Mouse (Mus musculus): ENCODE measurements around the gene Plxdc2.

Plxdc2 gene

DNA sequence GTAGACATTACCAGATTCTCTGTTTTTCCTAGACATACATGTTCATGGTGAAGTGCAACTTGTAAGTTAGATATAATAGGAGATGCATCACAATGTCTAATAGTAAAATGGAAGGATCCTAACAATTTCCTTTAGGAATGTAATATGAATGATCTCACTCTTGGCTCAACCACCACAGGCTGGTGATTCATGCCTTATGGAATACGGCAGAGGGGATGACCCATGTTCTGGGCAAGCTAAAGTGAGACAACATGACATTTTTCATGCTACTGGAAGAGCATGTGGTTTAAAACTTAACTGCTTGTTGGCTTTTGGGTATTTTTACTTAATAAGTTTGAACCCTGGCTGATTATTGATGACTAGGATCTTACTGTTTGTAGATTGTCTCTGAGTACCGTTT lies 50.4 kb downstream of the Plxdc2 start:
- in situ Hi-C loops (cut with MboI, MseI), result no loop called here

DNA sequence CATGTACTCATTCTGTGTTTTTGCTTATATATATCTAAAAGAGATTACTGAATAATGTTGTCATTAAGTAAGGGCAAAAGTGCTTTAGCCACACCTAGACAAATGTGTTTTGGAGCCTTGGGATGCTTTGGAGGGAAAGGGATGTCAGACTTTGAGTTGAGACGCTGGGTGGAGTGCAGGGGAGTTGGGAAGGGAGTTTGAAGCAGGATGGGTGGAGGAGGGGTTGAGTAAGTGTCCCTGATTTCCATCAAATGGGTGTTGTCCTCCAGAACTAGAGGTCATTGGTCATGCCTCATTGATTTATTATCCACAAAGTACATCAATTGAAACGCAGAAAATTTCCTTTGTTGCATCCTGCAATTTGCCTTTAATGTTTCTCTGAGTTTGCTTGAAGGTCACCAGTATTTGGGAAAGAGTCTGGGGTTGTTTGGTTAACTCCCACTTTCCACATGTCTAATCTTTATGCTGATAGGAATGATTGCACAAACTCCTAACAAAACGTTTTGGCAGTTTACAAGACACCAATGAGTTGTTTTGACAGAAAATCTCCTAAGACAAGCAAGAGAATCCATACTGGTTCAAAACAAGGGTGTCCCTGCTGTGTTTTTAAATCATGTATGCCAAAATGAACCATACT lies 58.4 kb downstream of the Plxdc2 start:
- in situ Hi-C loops (cut with MboI, MseI), result no loop called here

DNA sequence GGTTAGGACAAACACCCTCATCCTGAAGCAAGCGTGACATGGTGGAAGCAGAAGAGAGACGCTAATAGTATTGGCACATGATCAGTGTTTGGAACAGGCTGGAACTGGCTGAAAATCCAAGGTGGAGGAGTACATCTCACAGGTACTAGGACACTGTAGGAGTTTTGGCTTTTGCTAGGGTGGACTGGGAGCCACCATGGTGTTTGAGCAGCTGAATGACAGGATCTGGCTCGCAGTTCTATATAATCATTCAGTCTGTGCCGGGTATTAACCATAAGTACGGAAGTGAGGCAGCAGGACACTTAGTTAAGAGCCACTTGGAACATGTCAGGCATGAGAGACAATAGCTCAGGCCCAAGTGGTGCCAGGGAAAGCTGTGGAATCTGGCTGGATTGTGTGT lies 82.9 kb downstream of the Plxdc2 start:
- in situ Hi-C loops (cut with MboI, MseI), result no loop called here

DNA sequence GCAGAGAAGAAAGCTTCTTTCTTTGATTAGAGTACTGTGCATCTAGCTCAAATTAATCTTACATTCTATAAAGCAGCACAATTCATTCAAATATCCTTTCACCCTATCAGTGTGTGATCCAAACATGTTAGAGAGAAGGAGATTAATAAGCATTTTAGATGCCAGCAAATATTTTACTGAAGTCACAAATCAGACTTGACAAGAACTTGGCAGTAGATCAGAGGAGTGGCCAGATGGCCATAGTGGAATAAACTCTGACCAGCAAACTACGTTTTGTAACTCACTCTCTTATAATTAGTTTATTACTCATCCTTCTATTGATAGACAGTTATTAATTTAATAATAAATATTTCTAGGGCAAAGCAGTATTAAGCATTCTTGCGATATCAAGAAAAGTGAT lies 86.5 kb downstream of the Plxdc2 start:
- in situ Hi-C loops (cut with MboI, MseI), result no loop called here

DNA sequence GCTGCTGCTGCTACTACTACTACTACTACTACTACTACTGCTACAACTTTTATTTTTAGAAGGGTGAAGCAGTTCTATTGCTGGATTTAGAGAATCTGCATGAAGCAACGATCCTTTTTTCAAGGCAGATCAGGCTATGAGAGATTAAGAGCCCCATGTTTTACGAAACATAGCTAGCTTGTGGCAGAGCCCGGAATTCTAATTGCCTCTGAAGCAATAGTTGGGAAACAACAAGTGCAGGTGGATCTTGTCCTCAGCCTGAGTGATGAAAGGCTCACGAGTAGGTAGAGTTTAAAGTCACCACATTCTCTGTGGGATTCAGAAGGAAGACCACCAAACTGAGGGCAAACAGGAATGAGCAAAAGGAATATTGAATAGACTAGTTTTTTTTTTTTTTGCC lies 91.8 kb downstream of the Plxdc2 start:
- in situ Hi-C loops (cut with MboI, MseI), result no loop called here

DNA sequence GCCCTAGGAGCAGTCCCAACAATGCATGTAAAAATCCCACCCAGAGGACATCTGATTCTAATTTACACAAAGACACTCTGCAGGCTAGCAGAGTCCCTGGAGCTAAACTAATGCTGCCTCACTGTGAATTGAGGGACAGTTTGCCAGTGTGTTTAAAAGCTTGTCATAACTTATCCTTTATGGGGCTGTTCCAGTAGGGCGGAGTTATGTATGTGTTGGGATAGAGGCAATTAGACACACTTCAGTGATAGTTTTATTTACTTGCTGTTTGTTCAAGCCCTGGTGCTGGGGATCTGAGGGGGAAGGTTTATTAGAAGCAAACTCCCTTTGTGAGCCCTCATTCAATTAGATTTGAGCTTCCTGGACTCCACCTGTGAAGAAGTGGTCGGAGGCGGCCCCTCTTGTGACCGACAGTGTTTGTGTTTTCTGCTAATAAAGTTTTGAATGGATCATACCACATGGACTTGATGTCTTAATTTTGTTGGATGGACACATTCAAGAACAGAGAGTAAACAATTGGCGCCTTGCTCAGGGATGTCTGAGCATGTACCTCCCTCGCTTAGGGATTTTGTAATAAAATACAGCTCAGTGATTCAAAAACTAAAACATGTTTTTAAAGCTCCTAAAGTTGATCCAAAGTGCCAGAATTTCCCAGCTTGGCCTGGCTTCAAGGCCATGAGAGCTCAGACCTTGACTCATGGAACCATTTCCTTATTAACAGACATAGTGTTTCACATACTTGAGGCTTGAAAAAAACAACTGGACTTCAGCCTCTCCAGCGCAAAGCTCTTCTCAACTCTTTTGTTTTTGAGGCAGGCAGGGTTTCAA lies 94.9 kb downstream of the Plxdc2 start:
- in situ Hi-C loops (cut with MboI, MseI), result no loop called here

DNA sequence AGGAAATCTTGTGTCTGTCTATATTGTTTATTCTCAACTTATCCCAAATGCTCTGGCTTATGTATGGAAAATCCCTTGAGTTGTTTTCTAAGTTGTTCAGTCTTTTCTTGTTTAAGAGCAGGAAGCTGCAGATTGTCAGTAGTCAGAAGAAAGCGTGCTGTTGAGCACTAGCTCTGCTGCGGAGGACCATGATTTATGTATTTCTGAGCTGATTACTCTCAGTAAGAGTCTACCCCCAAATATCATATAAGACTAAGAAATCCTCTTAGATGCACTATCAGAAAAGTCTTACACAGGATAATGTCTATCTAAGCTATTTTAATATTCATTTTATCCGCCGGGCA lies 95.5 kb downstream of the Plxdc2 start:
- in situ Hi-C loops (cut with MboI, MseI), result no loop called here

DNA sequence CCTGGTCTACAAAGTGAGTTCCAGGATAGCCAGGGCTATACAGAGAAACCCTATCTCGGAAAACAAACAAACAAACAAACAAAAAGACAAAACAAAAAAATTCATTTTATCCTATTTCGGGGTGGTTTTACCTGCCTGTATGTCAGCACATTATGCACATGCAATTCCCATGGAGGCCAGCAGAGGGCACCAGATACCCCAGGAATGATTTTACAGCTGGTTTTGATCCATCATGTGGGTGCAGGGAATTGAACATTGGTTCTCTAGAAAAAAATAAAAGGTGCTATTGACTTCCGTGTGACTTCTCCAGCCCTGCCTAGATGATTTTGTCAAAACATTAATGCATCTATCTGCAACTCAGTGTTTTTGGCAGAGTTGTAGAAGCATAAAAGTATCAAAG lies 96.0 kb downstream of the Plxdc2 start:
- in situ Hi-C loops (cut with MboI, MseI), result no loop called here

DNA sequence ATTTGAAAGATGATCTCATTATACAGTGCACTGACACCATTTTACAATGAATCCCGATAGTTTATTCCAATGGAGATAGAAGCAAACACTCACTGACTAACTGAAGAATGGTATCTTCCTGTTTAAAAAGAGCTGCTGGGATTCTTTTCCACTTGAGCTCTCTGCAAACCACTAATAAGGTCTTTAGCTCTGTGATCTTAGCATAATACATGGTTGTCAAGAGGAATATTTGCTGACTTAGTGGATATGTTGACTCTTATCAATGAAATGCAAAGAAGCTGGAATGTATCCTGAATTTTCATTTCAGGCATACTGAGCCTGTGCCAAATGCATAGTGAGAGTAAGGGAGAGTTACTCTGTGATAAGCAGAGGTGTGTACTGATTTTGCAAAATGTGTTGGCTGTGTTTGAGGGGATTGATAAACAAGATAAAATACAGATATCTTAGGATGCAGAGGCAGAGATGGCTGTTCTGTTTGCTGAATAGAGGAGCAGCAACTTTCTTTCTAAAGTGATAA lies 100.2 kb downstream of the Plxdc2 start:
- in situ Hi-C loops (cut with MboI, MseI), result no loop called here

DNA sequence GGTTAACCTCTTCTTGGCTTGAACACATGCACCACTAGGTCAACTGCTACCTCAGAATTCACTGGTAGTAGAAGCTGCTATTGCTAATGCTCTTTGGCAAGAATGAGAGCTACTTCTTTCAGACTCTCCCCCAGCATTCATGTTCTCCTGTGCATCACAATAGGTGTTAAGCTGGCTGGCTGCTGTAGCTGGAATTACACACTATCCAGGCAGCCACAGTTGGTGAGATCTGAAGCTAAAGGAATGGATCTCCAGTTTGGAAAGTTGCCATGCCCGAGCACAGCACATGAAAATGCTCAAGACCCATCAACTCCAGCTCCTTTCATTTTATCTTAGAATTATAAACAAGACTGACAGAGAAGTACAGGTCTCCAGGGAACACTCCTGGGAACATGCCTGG lies 103.4 kb downstream of the Plxdc2 start:
- in situ Hi-C loops (cut with MboI, MseI), result no loop called here

DNA sequence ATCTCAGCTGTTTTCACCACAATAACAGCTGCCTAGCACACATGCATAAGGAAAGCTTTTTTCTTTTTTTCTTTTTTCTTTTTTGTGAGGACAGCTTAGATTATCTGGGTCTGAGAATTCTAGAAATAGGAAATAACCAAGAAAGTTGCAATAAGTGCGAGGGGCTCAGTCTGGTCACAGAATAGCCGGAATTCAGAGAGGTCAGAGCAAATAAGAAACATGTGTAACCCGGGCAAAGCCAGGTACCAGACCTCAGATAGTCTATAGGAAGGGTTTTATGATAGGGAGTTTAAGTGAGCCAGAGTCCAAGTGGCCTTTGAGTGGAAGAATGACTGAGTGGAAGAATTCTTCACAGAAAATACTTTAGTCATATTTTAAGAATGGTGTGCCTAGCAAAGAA lies 114.0 kb downstream of the Plxdc2 start:
- in situ Hi-C loops (cut with MboI, MseI), result no loop called here

DNA sequence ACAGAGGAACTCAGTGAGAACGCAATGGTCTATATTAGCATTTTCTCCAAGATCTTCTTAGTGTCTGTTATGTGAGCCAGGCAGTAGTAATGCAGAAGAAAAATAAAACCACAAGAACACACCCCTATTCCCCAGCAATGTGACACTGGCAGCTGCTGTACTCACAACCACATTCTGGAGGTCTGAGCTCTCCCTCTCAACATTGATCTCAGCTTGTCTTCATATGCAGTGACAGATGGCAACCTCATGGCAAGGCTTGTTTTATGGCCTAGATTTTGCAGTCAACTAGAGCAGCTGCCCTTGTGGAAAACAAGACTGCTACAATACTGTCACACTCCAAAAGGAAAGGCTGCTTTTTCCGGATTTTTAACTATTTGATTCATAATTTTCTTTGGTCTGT lies 127.8 kb downstream of the Plxdc2 start:
- in situ Hi-C loops (cut with MboI, MseI), result no loop called here

DNA sequence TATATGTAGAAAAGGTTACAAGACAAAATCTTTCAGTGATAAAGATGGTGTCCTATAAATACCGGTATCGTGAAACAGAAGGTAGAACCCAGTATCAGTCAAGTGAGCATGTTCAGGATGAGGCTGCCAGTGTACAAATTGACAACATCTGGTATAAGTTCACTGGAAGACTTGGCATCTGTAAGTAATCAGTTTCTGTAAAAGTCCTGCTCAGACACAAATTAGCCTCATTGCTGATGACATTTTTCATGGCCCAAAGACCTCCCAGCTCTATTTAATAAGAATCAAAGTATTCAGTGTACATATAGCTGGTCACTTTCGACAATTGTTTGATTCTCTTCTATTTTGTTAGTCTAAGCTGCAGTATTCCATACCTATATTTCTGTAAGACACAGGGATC lies 129.9 kb downstream of the Plxdc2 start:
- in situ Hi-C loops (cut with MboI, MseI), result no loop called here

DNA sequence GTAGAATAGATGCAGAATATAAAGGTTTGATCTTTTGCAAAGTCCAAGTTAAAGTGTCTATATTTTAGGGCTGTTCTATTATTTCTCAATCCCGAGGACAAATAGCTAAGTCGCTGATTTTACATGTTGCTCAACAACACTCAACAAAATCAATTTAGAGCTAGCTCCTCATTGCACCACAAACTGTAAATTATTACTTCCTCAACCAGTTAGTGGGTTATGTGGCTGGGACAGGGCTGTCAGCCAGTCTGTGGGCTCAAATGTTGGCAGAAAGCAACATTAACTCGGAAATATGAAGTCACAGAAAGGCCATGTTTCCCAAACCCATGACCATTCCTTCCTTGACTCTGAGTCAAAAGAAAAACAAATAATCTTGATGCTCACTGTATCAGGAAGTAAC lies 135.1 kb downstream of the Plxdc2 start:
- in situ Hi-C loops (cut with MboI, MseI), result loop anchor here (10.0 kb wide), 1 partner anchor 1616 kb away; no protein-coding TSS in a partner anchor

DNA sequence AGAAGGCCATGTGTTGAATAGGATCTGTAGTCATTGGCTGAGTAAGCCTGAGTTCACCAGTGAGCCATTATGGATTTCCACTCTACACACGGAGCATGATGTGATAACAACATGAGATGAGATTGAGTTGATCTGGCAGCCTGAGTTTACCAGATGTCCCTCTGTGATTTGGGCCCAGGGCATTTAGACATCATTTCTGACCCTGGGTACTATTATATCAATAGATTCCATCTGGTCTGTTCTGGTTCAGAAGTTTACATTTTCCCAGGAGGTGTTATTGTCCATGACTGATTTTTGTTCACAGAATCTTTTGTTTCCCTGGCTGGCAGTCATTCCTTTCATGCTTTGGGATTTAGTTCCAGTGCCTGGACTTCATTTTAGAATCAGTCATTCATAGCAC lies 146.7 kb downstream of the Plxdc2 start:
- in situ Hi-C loops (cut with MboI, MseI), result no loop called here

DNA sequence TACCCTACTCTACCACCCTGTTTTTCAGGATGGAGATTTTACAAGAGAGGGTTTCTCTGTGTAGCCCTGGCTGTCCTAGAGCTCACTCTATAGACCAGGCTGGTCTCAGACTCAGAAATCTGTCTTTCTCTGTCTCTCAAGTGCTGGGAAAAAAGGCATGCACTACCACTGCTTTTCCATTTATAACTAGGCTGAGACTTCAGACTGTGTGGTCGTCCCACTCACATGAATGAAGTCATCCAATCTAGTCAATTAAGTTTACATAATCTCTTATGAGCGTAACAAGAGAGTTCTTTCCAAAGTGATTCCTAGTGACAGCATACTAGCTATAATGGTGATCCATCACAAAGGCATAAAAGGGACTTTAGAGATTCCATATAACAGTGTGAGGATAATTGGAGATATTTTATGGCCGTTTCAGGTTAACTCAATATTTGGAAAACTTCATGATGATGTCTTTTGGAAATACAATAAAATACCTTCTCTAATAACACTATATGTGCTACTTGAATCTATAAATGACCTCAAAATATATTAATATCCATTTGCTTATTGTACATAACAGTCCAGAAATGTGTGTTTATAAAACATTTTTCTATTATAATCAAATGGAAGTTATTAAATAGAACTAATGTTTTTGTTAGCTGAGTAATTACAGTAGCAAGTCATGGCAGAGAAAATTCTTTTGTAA lies 151.6 kb downstream of the Plxdc2 start:
- in situ Hi-C loops (cut with MboI, MseI), result no loop called here

DNA sequence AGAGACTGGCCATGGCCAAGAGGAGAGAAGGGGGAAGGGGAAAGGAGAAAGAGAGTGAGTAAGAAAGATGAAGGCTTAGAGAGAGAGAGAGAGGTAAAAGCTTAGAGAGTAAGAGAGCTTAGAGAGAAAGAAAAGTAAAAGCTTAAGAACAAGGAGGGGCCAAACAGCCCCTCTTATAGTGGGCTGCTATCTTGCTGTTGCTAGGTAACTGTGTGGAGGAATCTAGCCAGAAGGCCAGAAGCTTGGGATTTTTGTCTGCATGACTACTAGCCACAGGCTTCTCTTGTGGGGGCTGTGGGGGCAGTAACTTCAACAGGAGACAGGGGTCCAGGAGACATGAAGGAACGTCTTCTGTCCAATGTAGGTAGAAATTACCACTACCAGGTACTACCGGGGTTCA lies 162.0 kb downstream of the Plxdc2 start:
- in situ Hi-C loops (cut with MboI, MseI), result no loop called here

DNA sequence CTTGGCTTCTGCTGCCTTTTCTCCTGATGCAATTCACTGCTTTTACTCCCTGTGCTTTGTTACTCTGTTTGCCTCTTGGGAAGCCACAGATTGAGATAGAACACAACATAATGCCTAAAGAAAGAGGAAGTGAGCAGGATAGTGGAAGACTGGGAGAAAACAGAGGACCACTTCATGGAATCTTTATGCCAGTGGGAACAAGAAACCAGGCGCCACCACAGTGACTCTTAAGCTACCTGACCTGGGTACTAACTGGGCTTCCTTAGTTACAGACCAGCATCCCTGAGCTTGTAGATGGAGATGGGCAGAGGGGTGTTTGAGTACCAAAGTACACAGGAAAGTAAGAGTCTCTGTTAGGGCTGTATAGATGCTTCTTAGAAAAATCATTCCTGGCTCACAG lies 167.3 kb downstream of the Plxdc2 start:
- in situ Hi-C loops (cut with MboI, MseI), result no loop called here

DNA sequence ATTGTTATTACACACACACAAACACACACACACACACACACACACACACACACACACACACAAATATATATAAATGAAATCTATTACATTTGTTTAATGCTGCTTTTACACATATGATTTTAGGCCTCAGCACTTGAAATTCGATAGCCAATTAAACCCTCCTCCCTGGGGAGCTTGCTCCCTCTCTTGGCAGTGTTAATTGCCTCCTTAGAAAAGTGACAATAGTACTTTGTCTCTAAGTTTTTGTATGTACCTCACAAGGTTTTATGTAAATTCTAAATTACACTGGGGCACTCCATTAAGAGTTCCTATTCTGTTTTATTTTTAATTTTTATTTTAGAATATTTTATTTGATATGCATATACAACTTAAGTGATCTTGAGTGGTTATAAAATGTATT lies 176.1 kb downstream of the Plxdc2 start:
- in situ Hi-C loops (cut with MboI, MseI), result no loop called here

DNA sequence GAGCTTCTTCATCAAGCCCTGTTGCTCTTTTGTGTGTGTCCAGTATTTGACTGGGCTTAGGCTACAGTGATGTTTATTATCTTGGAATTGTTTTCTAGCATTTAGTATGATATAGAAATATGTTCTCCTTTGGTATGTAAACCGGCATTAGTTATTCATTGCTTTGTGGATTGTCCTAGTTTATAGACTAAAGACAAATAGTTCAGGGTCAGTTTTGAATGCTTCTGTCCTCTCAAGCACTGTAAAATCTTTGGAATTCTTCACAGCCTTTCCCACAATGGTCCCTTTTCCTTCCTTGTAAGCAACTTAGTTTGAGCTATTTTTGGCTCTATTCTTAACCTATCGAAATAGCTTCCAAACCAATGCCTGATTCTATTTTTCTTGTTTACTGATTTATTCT lies 178.5 kb downstream of the Plxdc2 start:
- in situ Hi-C loops (cut with MboI, MseI), result no loop called here

DNA sequence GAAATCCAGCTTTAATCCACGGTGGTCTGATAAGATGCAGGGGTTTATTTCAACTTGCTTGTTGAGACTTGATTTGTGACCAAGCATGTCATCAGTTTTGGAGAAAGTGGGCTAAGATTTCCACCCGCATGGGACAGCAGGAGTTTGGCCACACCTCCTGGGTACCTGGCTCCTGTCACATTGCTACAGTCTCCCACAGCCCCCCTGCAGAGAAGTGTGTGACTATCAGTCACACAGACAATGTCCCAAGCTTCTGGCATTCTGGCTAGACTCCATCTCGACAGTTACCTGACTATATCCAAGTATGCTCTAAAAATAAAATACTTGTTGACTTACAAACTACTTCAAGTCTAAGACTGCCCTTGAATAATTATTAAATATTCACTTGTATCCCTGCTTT lies 185.1 kb downstream of the Plxdc2 start:
- in situ Hi-C loops (cut with MboI, MseI), result no loop called here

DNA sequence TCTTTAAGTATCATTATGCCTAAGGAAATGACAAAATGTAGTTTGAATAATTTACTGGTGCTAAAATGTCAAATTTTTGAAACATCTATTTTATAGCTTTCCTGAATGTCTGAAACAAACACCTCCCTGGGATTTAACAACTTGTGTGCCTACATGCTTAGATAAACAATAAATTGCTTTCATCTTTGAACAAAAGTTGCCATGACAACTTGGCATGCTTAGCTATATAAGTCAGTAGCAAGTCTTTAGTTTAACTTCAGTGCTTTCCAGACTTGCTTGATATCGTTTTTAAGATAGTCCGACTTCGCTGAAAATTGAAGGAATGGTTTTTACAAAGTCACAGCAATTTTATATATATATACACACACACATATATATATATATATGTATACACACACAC lies 189.1 kb downstream of the Plxdc2 start:
- in situ Hi-C loops (cut with MboI, MseI), result no loop called here

DNA sequence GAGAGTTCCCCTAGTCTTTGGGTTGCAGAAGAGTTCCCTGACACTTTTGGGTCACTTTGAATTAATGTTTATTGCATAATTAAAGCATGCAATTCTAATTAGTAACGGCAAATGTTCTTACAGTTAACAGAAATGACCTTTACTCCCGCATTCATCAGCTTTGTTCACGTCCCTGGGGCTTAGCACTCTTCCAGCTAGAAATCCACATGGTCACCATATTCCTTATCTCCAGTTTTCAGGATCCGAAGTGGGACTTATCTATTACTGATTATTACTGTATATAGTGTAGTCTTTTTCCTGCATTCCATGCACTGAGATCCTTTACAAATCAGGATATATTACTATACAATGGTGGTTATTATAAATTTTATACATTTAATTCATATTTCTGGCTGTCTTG lies 203.2 kb downstream of the Plxdc2 start:
- in situ Hi-C loops (cut with MboI, MseI), result no loop called here

Measured in T-helper 1 cell (primary cell).